Mouse (Mus musculus) lung, postnatal 10 days (tissue): ENCODE measurements at regions not wholly inside any gene's neighbourhood (a gene's known extent, or its start where the extent isn't known, plus 50 kb on each side); places are given as distances from the start of the nearest gene placed in this dataset.

Source experiments
- DNase-seq: peaks from one replicate; pipeline ENCODE4 v3.0.0; 2021

- peak; percentile 19 for DNase-seq
Observed at GRCm38 (mm10) chr8:74555434-74555833, 317.5 kb upstream of the Isx start.

- DNase-seq, result peak; percentile 14
Observed at GRCm38 (mm10) chr8:74557539-74558464, 315.2 kb upstream of the Isx start.

GRCm38 (mm10) chr8:74561040-74561439, 311.9 kb upstream of the Isx start:
- DNase-seq, result peak; percentile 19
